Mouse (Mus musculus) heart, postnatal 0 days (tissue): Measurements from ENCODE around the gene Nanp.

Source experiments
- CTCF ChIP-seq: IDR thresholded peaks from 2 replicates; pipeline ENCODE4 v1.5.1; 2016; ENCODE audit warnings: antibody characterized with exemption, control low read depth, low read depth
- EP300 ChIP-seq: IDR thresholded peaks from 2 replicates; pipeline ENCODE4 v1.6.1; 2016; ENCODE audit warnings: antibody characterized with exemption, low read depth

DNA sequence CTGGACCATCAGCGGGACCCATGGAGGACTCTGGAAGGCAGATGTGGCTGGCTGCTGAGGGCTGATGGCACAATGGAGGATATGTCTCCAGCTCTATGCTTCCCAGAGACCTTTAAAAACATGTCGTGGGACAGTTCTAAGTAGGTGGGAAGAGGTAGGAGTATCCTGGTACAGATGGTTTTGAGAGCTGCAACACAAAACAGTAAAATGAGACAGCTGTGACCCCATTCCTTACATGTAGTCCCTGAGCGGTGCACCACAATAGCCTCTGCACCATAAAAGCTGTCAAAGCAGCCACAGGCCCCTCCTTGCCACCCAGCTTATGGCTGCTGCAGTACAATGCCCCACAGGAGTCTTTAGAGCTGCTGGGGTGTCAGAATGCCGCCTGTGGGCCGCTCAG, 41.6 kb downstream of the Nanp start:
- TF ChIP-seq CTCF (no peak), EP300 (no peak)
